Mouse (Mus musculus) intestine, postnatal 0 days (tissue): ENCODE results near the gene Kti12. TPM values are rescaled to one million over a fixed set of nuclear protein-coding genes. Genes with fewer than 3 reads are reported as not detected.

ENCODE experiments used
- ATAC-seq: fragments of 200-750 bp; cut with Nextera tagmentation; 2 replicates; pipeline ENCODE4 v1.8.0; 2017; ENCODE audit warnings: mild to moderate bottlenecking, moderate TSS enrichment, moderate library complexity
- H3K27ac ChIP-seq: fragments of 300-500 bp; sonication (generic); 2 replicates; pipeline ENCODE4 v1.5.1; 2014; ENCODE audit warnings: mild to moderate bottlenecking, low read depth, low read length, moderate library complexity
- H3K27me3 ChIP-seq: fragments of 300-500 bp; sonication (generic); replicated peaks from 2 replicates; pipeline ENCODE4 v1.6.1; 2014; ENCODE audit warnings: low read length, mixed read lengths; ENCODE audit not compliant: control insufficient read depth, insufficient read depth
- H3K36me3 ChIP-seq: fragments of 300-500 bp; sonication (generic); 2 replicates; pipeline ENCODE4 v1.6.1; 2014; ENCODE audit warnings: mild to moderate bottlenecking, moderate library complexity; ENCODE audit not compliant: control insufficient read depth, insufficient read depth
- H3K4me1 ChIP-seq: fragments of 300-500 bp; sonication (generic); replicated peaks from 2 replicates; pipeline ENCODE4 v1.6.1; 2014; ENCODE audit warnings: antibody characterized with exemption, low read length, mixed read lengths; ENCODE audit not compliant: control insufficient read depth, insufficient read depth
- H3K4me2 ChIP-seq: fragments of 300-500 bp; sonication (generic); replicated peaks from 2 replicates; pipeline ENCODE4 v1.6.1; 2014; ENCODE audit warnings: low read depth, mild to moderate bottlenecking, moderate library complexity
- H3K4me3 ChIP-seq: fragments of 300-500 bp; sonication (generic); 2 replicates; pipeline ENCODE4 v1.5.1; 2014; ENCODE audit warnings: low read depth, low read length
- H3K9ac ChIP-seq: fragments of 300-500 bp; sonication (generic); 2 replicates; pipeline ENCODE4 v1.6.1; 2014; ENCODE audit warnings: mild to moderate bottlenecking, low read depth, low read length
- H3K9me3 ChIP-seq: fragments of 300-500 bp; sonication (generic); 2 replicates; pipeline ENCODE4 v1.6.1; 2016; ENCODE audit warnings: mixed run types; ENCODE audit not compliant: control insufficient read depth
- CTCF ChIP-seq: sonication (generic); IDR thresholded peaks from 2 replicates; pipeline ENCODE4 v1.5.1; 2016; ENCODE audit warnings: low read depth, mild to moderate bottlenecking, control low read depth, antibody characterized with exemption, moderate library complexity
- WGBS: fragments of 180-500 bp; shearing (Covaris S2); extraction: QIAGEN DNeasy Blood & Tissue Kit; methylation state at CpG from one replicate; pipeline ENCODE4 v1.1.7; 2014; 5-methylcytosine and 5-hydroxymethylcytosine counted together
- polyA plus RNA-seq: library from polyadenylated mRNA; unstranded; fragments of >200 nt; fragmentation: Nextera tagmentation; extraction: Ambion mirVana; gene quantifications from 2 replicates; pipeline ENCODE4 v1.2.1, GENCODE M21; 2015

Gene Kti12
- polyA plus RNA-seq, 1 experiment from 2014 or later, result 20.4 TPM

GRCm38 (mm10) chr4:108883815-108884214 is 36.2 kb downstream of the Kti12 start:
- H3K36me3 ChIP-seq, result no peaks in the 10 kb centered on the region
- H3K27ac ChIP-seq, result no peak overlapping the region
- H3K9me3 ChIP-seq, result no peaks in the 10 kb centered on the region
- 0 out of 2 replicates have a peak, but pooled peaks cover 3% of the 10 kb centered on the region for H3K27me3 ChIP-seq
- H3K9ac ChIP-seq, result no peak overlapping the region
- no peak for ATAC-seq
- H3K4me2 ChIP-seq, result no peak overlapping the region
- H3K4me1 ChIP-seq, result 0 out of 2 replicates have a peak, but pooled peaks cover 6% of the 10 kb centered on the region
- H3K4me3 ChIP-seq, result no peak overlapping the region
- WGBS, result 68% methylated on average over 13 of the region's 13 CpGs
- no peak for TF ChIP-seq CTCF

GRCm38 (mm10) chr4:108887456-108887855 is 39.9 kb downstream of the Kti12 start:
- Histone ChIP-seq H3K36me3 (no peaks in the 10 kb centered on the region), H3K4me3 (no peak overlapping the region), H3K4me2 (no peak overlapping the region), H3K27me3 (no peaks in the 10 kb centered on the region), H3K27ac (no peak overlapping the region), H3K9me3 (no peaks in the 10 kb centered on the region), H3K4me1 (no peaks in the 10 kb centered on the region), H3K9ac (no peak overlapping the region)
- WGBS, result 64% methylated on average over 4 of the region's 4 CpGs
- no peak for ATAC-seq
- TF ChIP-seq CTCF, result no peak

- Histone ChIP-seq H3K4me1 (no peaks in the 10 kb centered on the region), H3K4me3 (no peak overlapping the region), H3K36me3 (no peaks in the 10 kb centered on the region), H3K9me3 (no peaks in the 10 kb centered on the region), H3K9ac (no peak overlapping the region), H3K27ac (no peak overlapping the region), H3K4me2 (no peak overlapping the region), H3K27me3 (no peaks in the 10 kb centered on the region)
- 82% methylated on average over 6 of the region's 6 CpGs for WGBS
- TF ChIP-seq CTCF, result no peak
- no peak for ATAC-seq
Measured at GRCm38 (mm10) chr4:108890876-108891275, 43.3 kb downstream of the Kti12 start.

Other genes starting within 250 kb of the Kti12 start
- gene Cc2d1b, start 227.8 kb upstream of the Kti12 start, polyA plus RNA-seq, result 25.7 and 26.7 TPM in 2 replicates
- 1.3 and 2.2 TPM in 2 replicates for gene 3110021N24Rik, start 128.1 kb upstream of the Kti12 start, polyA plus RNA-seq
- gene Zfyve9, start 67.0 kb upstream of the Kti12 start, polyA plus RNA-seq, result 5.0 and 6.1 TPM in 2 replicates
- gene Btf3l4, start 14.2 kb upstream of the Kti12 start, polyA plus RNA-seq, result 94.8 and 101 TPM in 2 replicates
- gene Txndc12, start 13.2 kb upstream of the Kti12 start, polyA plus RNA-seq, result 52.3 and 52.7 TPM in 2 replicates
- gene A730015C16Rik, start 834 bp downstream of the Kti12 start, polyA plus RNA-seq, result 0.42 and 0.48 TPM in 2 replicates
- 12.0 and 12.7 TPM in 2 replicates for gene Rab3b, start 31.3 kb downstream of the Kti12 start, polyA plus RNA-seq
- 21.9 and 23.7 TPM in 2 replicates for gene Nrd1, start 152.9 kb downstream of the Kti12 start, polyA plus RNA-seq